Mouse (Mus musculus) brown adipose tissue, adult 24 weeks (tissue): Measurements from ENCODE around the gene S100a2. TPM values are rescaled to one million over a fixed set of nuclear protein-coding genes. Genes with fewer than 3 reads are reported as not detected.
A peak's percentile ranks its signal among the peaks of the same experiment; 100 is the strongest.

Experiments
- H3K27ac ChIP-seq: fragments of 200-500 bp; replicated peaks from 2 replicates; pipeline ENCODE4 v1.5.1; 2012; ENCODE audit warnings: low read depth, mild to moderate bottlenecking, low read length
- H3K4me1 ChIP-seq: fragments of 200-500 bp; 2 replicates; pipeline ENCODE4 v1.6.1; 2012; ENCODE audit warnings: low read length, mixed read lengths; ENCODE audit not compliant: control insufficient read depth, insufficient read depth, insufficient read length
- H3K4me3 ChIP-seq: fragments of 200-500 bp; 2 replicates; pipeline ENCODE4 v1.5.1; 2012; ENCODE audit warnings: low read depth, mild to moderate bottlenecking, low read length, moderate library complexity; ENCODE audit not compliant: insufficient read depth
- polyA plus RNA-seq: library from polyadenylated mRNA; stranded (reverse); fragments of >200 nt; gene quantifications from 2 replicates; pipeline ENCODE4 v1.2.4, GENCODE M21; 2012; ENCODE audit not compliant: missing spikeins, insufficient read depth, insufficient read length

The S100a2 gene
- polyA plus RNA-seq: not detected in 2 replicates

GRCm38 (mm10) chr3:90589947-90590346 lies at the start of gene S100a2:
Gene S100a2 (plus strand): TSS chr3:90590247.
- no peak within 1 kb of the TSS for H3K4me3 ChIP-seq
- peaks cover 22% of the 10 kb centered on the region for H3K4me1 ChIP-seq
- peak within 1 kb of the TSS; percentile 19; the same call in 1 of the 2 replicates for H3K27ac ChIP-seq

GRCm38 (mm10) chr3:90540904-90541303 lies 49.1 kb upstream of the S100a2 start:
- Histone ChIP-seq H3K4me3 (peak overlapping the region; percentile 66), H3K27ac (peak overlapping the region; percentile 91), H3K4me1 (peaks cover 14% of the 10 kb centered on the region)

- Histone ChIP-seq H3K27ac (no peak overlapping the region), H3K4me1 (peaks cover 3% of the 10 kb centered on the region; the same call in 1 of the 2 replicates), H3K4me3 (no peak overlapping the region)
Observed at GRCm38 (mm10) chr3:90549676-90550420, 40.2 kb upstream of the S100a2 start.

GRCm38 (mm10) chr3:90550421-90550790 lies 39.6 kb upstream of the S100a2 start:
- H3K4me3 ChIP-seq: no peak overlapping the region
- peaks cover 3% of the 10 kb centered on the region; the same call in 1 of the 2 replicates for H3K4me1 ChIP-seq
- H3K27ac ChIP-seq: no peak overlapping the region

- Histone ChIP-seq H3K4me1 (peaks cover 3% of the 10 kb centered on the region), H3K27ac (no peak overlapping the region), H3K4me3 (no peak overlapping the region)
Observed at GRCm38 (mm10) chr3:90552231-90552630, 37.8 kb upstream of the S100a2 start.

- no peak overlapping the region for H3K27ac ChIP-seq
- H3K4me3 ChIP-seq: no peak overlapping the region
- H3K4me1 ChIP-seq: no peaks in the 10 kb centered on the region; the same call in 1 of the 2 replicates
Observed at GRCm38 (mm10) chr3:90555954-90556353, 34.1 kb upstream of the S100a2 start.

GRCm38 (mm10) chr3:90560008-90560628 lies 29.9 kb upstream of the S100a2 start, which contains the start of gene S100a3:
Gene S100a3 (plus strand): TSS chr3:90560578.
- Histone ChIP-seq H3K27ac (no peak within 1 kb of the TSS), H3K4me1 (no peaks in the 10 kb centered on the region; the same call in 1 of the 2 replicates), H3K4me3 (no peak within 1 kb of the TSS)

- no peaks in the 10 kb centered on the region for H3K4me1 ChIP-seq
- H3K4me3 ChIP-seq: no peak overlapping the region
- no peak overlapping the region for H3K27ac ChIP-seq
Observed at GRCm38 (mm10) chr3:90574691-90575090, 15.4 kb upstream of the S100a2 start.

- Histone ChIP-seq H3K4me1 (no peaks in the 10 kb centered on the region), H3K4me3 (no peak overlapping the region), H3K27ac (no peak overlapping the region)
Observed at GRCm38 (mm10) chr3:90575320-90575719, 14.7 kb upstream of the S100a2 start.

GRCm38 (mm10) chr3:90576351-90577001 lies 13.6 kb upstream of the S100a2 start:
- Histone ChIP-seq H3K27ac (no peak overlapping the region), H3K4me3 (no peak overlapping the region), H3K4me1 (no peaks in the 10 kb centered on the region)

GRCm38 (mm10) chr3:90579433-90579832 lies 10.6 kb upstream of the S100a2 start:
- no peak overlapping the region for H3K4me3 ChIP-seq
- H3K4me1 ChIP-seq: no peaks in the 10 kb centered on the region
- no peak overlapping the region for H3K27ac ChIP-seq

- Histone ChIP-seq H3K27ac (no peak overlapping the region), H3K4me1 (peaks cover 3% of the 10 kb centered on the region; the same call in 1 of the 2 replicates), H3K4me3 (no peak overlapping the region)
Observed at GRCm38 (mm10) chr3:90581141-90581540, 8.9 kb upstream of the S100a2 start.

GRCm38 (mm10) chr3:90582156-90582555 lies 7.9 kb upstream of the S100a2 start:
- H3K4me1 ChIP-seq: peaks cover 12% of the 10 kb centered on the region
- no peak overlapping the region for H3K27ac ChIP-seq
- H3K4me3 ChIP-seq: no peak overlapping the region

- H3K4me1 ChIP-seq: peaks cover 15% of the 10 kb centered on the region
- no peak overlapping the region for H3K4me3 ChIP-seq
Observed at GRCm38 (mm10) chr3:90582556-90582955, 7.5 kb upstream of the S100a2 start.

GRCm38 (mm10) chr3:90583893-90584292 lies 6.2 kb upstream of the S100a2 start:
- H3K27ac ChIP-seq: 0 out of 2 replicates have a peak overlapping the region, but pooled peaks have one; percentile 37
- no peak overlapping the region for H3K4me3 ChIP-seq
- H3K4me1 ChIP-seq: peaks cover 17% of the 10 kb centered on the region

More at GRCm38 (mm10) chr3:90582556-90582955, 7.5 kb upstream of the S100a2 start:
- H3K27ac ChIP-seq: no peak overlapping the region
